Mouse (Mus musculus): Measurements from ENCODE around the gene Tcstv1. TPM values are rescaled to one million over a fixed set of nuclear protein-coding genes. Genes with fewer than 3 reads are reported as not detected.
"Not testable (repeated sequence)": the region's sequence is repeated elsewhere in the genome, so short reads cannot be mapped to it uniquely, and the experiment has no call there.

The Tcstv1 gene
- polyA plus RNA-seq (2015; fragmentation: Nextera tagmentation; extraction: Ambion mirVana): not detected in 2 replicates

GRCm38 (mm10) chr13:119894685-119895084, at the start of gene Tcstv1:
Gene Tcstv1 (minus strand): TSS chr13:119894785.
- not testable (repeated sequence) for H3K4me3 ChIP-seq (ENCODE audit: low read length); H3K4me2 ChIP-seq (ENCODE audit: low read length); H3K9me3 ChIP-seq (ENCODE audit: control insufficient read depth, low read length); H3K27me3 ChIP-seq (replicated peaks; ENCODE audit: control insufficient read depth, insufficient read depth, low read length); H3K9ac ChIP-seq (ENCODE audit: low read depth, low read length); H3K4me1 ChIP-seq (ENCODE audit: control insufficient read depth, insufficient read depth, low read depth, low read length); H3K27ac ChIP-seq (ENCODE audit: low read depth, low read length); ATAC-seq; H3K36me3 ChIP-seq (ENCODE audit: control insufficient read depth, insufficient read depth, low read length)
- 80% methylated on average over 3 of the region's 3 CpGs for WGBS

- not testable (repeated sequence) for H3K9me3 ChIP-seq (ENCODE audit: control insufficient read depth, low read length); H3K9ac ChIP-seq (ENCODE audit: low read depth, low read length); ATAC-seq; H3K4me2 ChIP-seq (ENCODE audit: low read length); H3K36me3 ChIP-seq (ENCODE audit: control insufficient read depth, insufficient read depth, low read length); H3K27me3 ChIP-seq (replicated peaks; ENCODE audit: control insufficient read depth, insufficient read depth, low read length); H3K4me1 ChIP-seq (ENCODE audit: control insufficient read depth, insufficient read depth, low read depth, low read length); H3K27ac ChIP-seq (ENCODE audit: low read depth, low read length); H3K4me3 ChIP-seq (ENCODE audit: low read length)
- no CpG with 5 or more reads among the region's 5 CpGs for WGBS
Observed at GRCm38 (mm10) chr13:119929172-119929571, 34.6 kb upstream of the Tcstv1 start, which contains the start of gene Gm21761. Gene Gm21761 (minus strand): TSS chr13:119929272.

- H3K4me1 ChIP-seq (ENCODE audit: control insufficient read depth, insufficient read depth, low read depth, low read length): not testable (repeated sequence)
- WGBS: 80% methylated on average over 2 of the region's 3 CpGs
Observed at GRCm38 (mm10) chr13:119924597-119925340, 30.2 kb upstream of the Tcstv1 start.

GRCm38 (mm10) chr13:119916966-119917722, 22.6 kb upstream of the Tcstv1 start:
- H3K36me3 ChIP-seq (ENCODE audit: control insufficient read depth, insufficient read depth, low read length); H3K4me2 ChIP-seq (ENCODE audit: low read length); H3K4me1 ChIP-seq (ENCODE audit: control insufficient read depth, insufficient read depth, low read depth, low read length); H3K9ac ChIP-seq (ENCODE audit: low read depth, low read length); H3K9me3 ChIP-seq (ENCODE audit: control insufficient read depth, low read length); H3K27me3 ChIP-seq (replicated peaks; ENCODE audit: control insufficient read depth, insufficient read depth, low read length); H3K27ac ChIP-seq (ENCODE audit: low read depth, low read length); ATAC-seq; H3K4me3 ChIP-seq (ENCODE audit: low read length): not testable (repeated sequence)
- 82% methylated on average over 4 of the region's 5 CpGs for WGBS

More at GRCm38 (mm10) chr13:119924597-119925340, 30.2 kb upstream of the Tcstv1 start:
- ATAC-seq; H3K27me3 ChIP-seq (replicated peaks; ENCODE audit: control insufficient read depth, insufficient read depth, low read length); H3K36me3 ChIP-seq (ENCODE audit: control insufficient read depth, insufficient read depth, low read length); H3K9me3 ChIP-seq (ENCODE audit: control insufficient read depth, low read length); H3K9ac ChIP-seq (ENCODE audit: low read depth, low read length); H3K4me3 ChIP-seq (ENCODE audit: low read length); H3K27ac ChIP-seq (ENCODE audit: low read depth, low read length); H3K4me2 ChIP-seq (ENCODE audit: low read length): not testable (repeated sequence)

- H3K36me3 ChIP-seq (ENCODE audit: control insufficient read depth, insufficient read depth, low read length): not testable (repeated sequence)
Observed at GRCm38 (mm10) chr13:119916449-119916848, 21.9 kb upstream of the Tcstv1 start.

GRCm38 (mm10) chr13:119898549-119898948, 4.0 kb upstream of the Tcstv1 start:
- not testable (repeated sequence) for H3K27ac ChIP-seq (ENCODE audit: low read depth, low read length); H3K4me3 ChIP-seq (ENCODE audit: low read length); ATAC-seq; H3K9ac ChIP-seq (ENCODE audit: low read depth, low read length); H3K4me2 ChIP-seq (ENCODE audit: low read length); H3K9me3 ChIP-seq (ENCODE audit: control insufficient read depth, low read length); H3K36me3 ChIP-seq (ENCODE audit: control insufficient read depth, insufficient read depth, low read length); H3K27me3 ChIP-seq (replicated peaks; ENCODE audit: control insufficient read depth, insufficient read depth, low read length); H3K4me1 ChIP-seq (ENCODE audit: control insufficient read depth, insufficient read depth, low read depth, low read length)
- WGBS: 59% methylated on average over 4 of the region's 5 CpGs

More at GRCm38 (mm10) chr13:119916449-119916848, 21.9 kb upstream of the Tcstv1 start:
- H3K9me3 ChIP-seq (ENCODE audit: control insufficient read depth, low read length); H3K4me3 ChIP-seq (ENCODE audit: low read length); H3K9ac ChIP-seq (ENCODE audit: low read depth, low read length); H3K27me3 ChIP-seq (replicated peaks; ENCODE audit: control insufficient read depth, insufficient read depth, low read length); H3K4me2 ChIP-seq (ENCODE audit: low read length); H3K4me1 ChIP-seq (ENCODE audit: control insufficient read depth, insufficient read depth, low read depth, low read length); ATAC-seq; H3K27ac ChIP-seq (ENCODE audit: low read depth, low read length): not testable (repeated sequence)
- WGBS: 81% methylated on average over 2 of the region's 2 CpGs

GRCm38 (mm10) chr13:119886896-119887295, 7.7 kb downstream of the Tcstv1 start:
- H3K4me2 ChIP-seq (ENCODE audit: low read length); ATAC-seq; H3K36me3 ChIP-seq (ENCODE audit: control insufficient read depth, insufficient read depth, low read length); H3K27ac ChIP-seq (ENCODE audit: low read depth, low read length); H3K27me3 ChIP-seq (replicated peaks; ENCODE audit: control insufficient read depth, insufficient read depth, low read length); H3K9me3 ChIP-seq (ENCODE audit: control insufficient read depth, low read length); H3K4me1 ChIP-seq (ENCODE audit: control insufficient read depth, insufficient read depth, low read depth, low read length); H3K9ac ChIP-seq (ENCODE audit: low read depth, low read length); H3K4me3 ChIP-seq (ENCODE audit: low read length): not testable (repeated sequence)
- WGBS: 42% methylated on average over 4 of the region's 4 CpGs

- H3K4me1 ChIP-seq (ENCODE audit: control insufficient read depth, insufficient read depth, low read depth, low read length); ATAC-seq; H3K36me3 ChIP-seq (ENCODE audit: control insufficient read depth, insufficient read depth, low read length); H3K4me2 ChIP-seq (ENCODE audit: low read length); H3K27ac ChIP-seq (ENCODE audit: low read depth, low read length); H3K9ac ChIP-seq (ENCODE audit: low read depth, low read length); H3K4me3 ChIP-seq (ENCODE audit: low read length); H3K27me3 ChIP-seq (replicated peaks; ENCODE audit: control insufficient read depth, insufficient read depth, low read length); H3K9me3 ChIP-seq (ENCODE audit: control insufficient read depth, low read length): not testable (repeated sequence)
- WGBS: 88% methylated on average over 5 of the region's 7 CpGs
Observed at GRCm38 (mm10) chr13:119864395-119864999, 30.1 kb downstream of the Tcstv1 start.

- H3K9me3 ChIP-seq (ENCODE audit: control insufficient read depth, low read length); H3K4me3 ChIP-seq (ENCODE audit: low read length); H3K36me3 ChIP-seq (ENCODE audit: control insufficient read depth, insufficient read depth, low read length); H3K4me2 ChIP-seq (ENCODE audit: low read length); H3K9ac ChIP-seq (ENCODE audit: low read depth, low read length); H3K27me3 ChIP-seq (replicated peaks; ENCODE audit: control insufficient read depth, insufficient read depth, low read length); H3K27ac ChIP-seq (ENCODE audit: low read depth, low read length); H3K4me1 ChIP-seq (ENCODE audit: control insufficient read depth, insufficient read depth, low read depth, low read length); ATAC-seq: not testable (repeated sequence)
- WGBS: no CpG with 5 or more reads among the region's 6 CpGs
Observed at GRCm38 (mm10) chr13:119862399-119862798, 32.2 kb downstream of the Tcstv1 start.
